Mouse (Mus musculus) liver, postnatal 0 days (tissue): Measurements from ENCODE around the gene Homer3. TPM values are rescaled to one million over a fixed set of nuclear protein-coding genes. Genes with fewer than 3 reads are reported as not detected.
A peak's percentile ranks its signal among the peaks of the same experiment; 100 is the strongest.

Experiments used
- ATAC-seq: fragments of 200-750 bp; cut with Nextera tagmentation; 2 replicates; pipeline ENCODE4 v1.8.0; 2017; ENCODE audit warnings: mild to moderate bottlenecking, moderate library complexity
- DNase-seq: peaks from one replicate; pipeline ENCODE4 v3.0.0-alpha.2; 2016
- H3K27ac ChIP-seq: fragments of 300-500 bp; sonication (generic); 2 replicates; pipeline ENCODE4 v1.5.1; 2014; ENCODE audit warnings: antibody characterized with exemption, moderate library complexity, mild to moderate bottlenecking, low read depth
- H3K27me3 ChIP-seq: fragments of 300-500 bp; sonication (generic); 2 replicates; pipeline ENCODE4 v1.6.1; 2014; ENCODE audit warnings: low read length, control low read depth, mixed read lengths; ENCODE audit not compliant: insufficient read depth
- H3K36me3 ChIP-seq: fragments of 300-500 bp; sonication (generic); replicated peaks from 2 replicates; pipeline ENCODE4 v1.6.1; 2014; ENCODE audit warnings: mild to moderate bottlenecking, control low read depth, low read length, moderate library complexity, mixed read lengths; ENCODE audit not compliant: insufficient read depth
- H3K4me1 ChIP-seq: fragments of 300-500 bp; sonication (generic); 2 replicates; pipeline ENCODE4 v1.6.1; 2014; ENCODE audit warnings: antibody characterized with exemption, mild to moderate bottlenecking, control low read depth; ENCODE audit not compliant: insufficient read depth
- H3K4me2 ChIP-seq: fragments of 300-500 bp; sonication (generic); 2 replicates; pipeline ENCODE4 v1.6.1; 2014; ENCODE audit warnings: low read depth, mild to moderate bottlenecking, low read length, moderate library complexity, mixed read lengths
- H3K4me3 ChIP-seq: fragments of 300-500 bp; sonication (generic); 2 replicates; pipeline ENCODE4 v1.5.1; 2014; ENCODE audit warnings: low read depth, low read length
- H3K9ac ChIP-seq: fragments of 300-500 bp; sonication (generic); replicated peaks from 2 replicates; pipeline ENCODE4 v1.6.1; 2014; ENCODE audit warnings: mild to moderate bottlenecking, moderate library complexity
- H3K9me3 ChIP-seq: fragments of 300-500 bp; sonication (generic); 2 replicates; pipeline ENCODE4 v1.6.1; 2016; ENCODE audit warnings: mild to moderate bottlenecking, control low read depth, low read length, mixed read lengths
- CTCF ChIP-seq: sonication (generic); IDR thresholded peaks from 2 replicates; pipeline ENCODE4 v1.5.1; 2016; ENCODE audit warnings: antibody characterized with exemption, low read depth
- EP300 ChIP-seq: IDR thresholded peaks from 2 replicates; pipeline ENCODE4 v1.6.1; 2016; ENCODE audit warnings: antibody characterized with exemption, low read depth, mild to moderate bottlenecking
- WGBS: fragments of 180-500 bp; shearing (Covaris S2); extraction: QIAGEN DNeasy Blood & Tissue Kit; methylation state at CpG from one replicate; pipeline ENCODE4 v1.1.7; 2014; ENCODE audit not compliant: insufficient replicate concordance; 5-methylcytosine and 5-hydroxymethylcytosine counted together
- polyA plus RNA-seq: library from polyadenylated mRNA; unstranded; fragments of >200 nt; fragmentation: Nextera tagmentation; extraction: Ambion mirVana; gene quantifications from 2 replicates; pipeline ENCODE4 v1.2.1, GENCODE M21; 2015

Homer3 gene
- polyA plus RNA-seq, 1 experiment from 2014 or later: 4.3 TPM

GRCm38 (mm10) chr8:70293988-70294405, 11.4 kb downstream of the Homer3 start:
- 61% methylated on average over 5 of the region's 5 CpGs for WGBS
- H3K4me2 ChIP-seq: no peak overlapping the region
- H3K27me3 ChIP-seq: no peaks in the 10 kb centered on the region
- no peak for DNase-seq
- H3K4me1 ChIP-seq: no peaks in the 10 kb centered on the region
- TF ChIP-seq EP300 (no peak), CTCF (no peak)
- H3K36me3 ChIP-seq: peaks cover 53% of the 10 kb centered on the region
- no peak for ATAC-seq
- no peak overlapping the region for H3K9ac ChIP-seq
- no peak overlapping the region for H3K27ac ChIP-seq
- no peak overlapping the region for H3K4me3 ChIP-seq
- H3K9me3 ChIP-seq: no peaks in the 10 kb centered on the region

GRCm38 (mm10) chr8:70300881-70301280, 18.3 kb downstream of the Homer3 start:
- H3K4me1 ChIP-seq: peaks cover 21% of the 10 kb centered on the region
- no peak for DNase-seq
- no peak overlapping the region for H3K9ac ChIP-seq
- WGBS: 47% methylated on average over 3 of the region's 3 CpGs
- peaks cover 38% of the 10 kb centered on the region for H3K36me3 ChIP-seq
- no peak for ATAC-seq
- H3K4me2 ChIP-seq: peak overlapping the region; percentile 9; the same call in 1 of the 2 replicates
- H3K4me3 ChIP-seq: no peak overlapping the region
- H3K9me3 ChIP-seq: no peaks in the 10 kb centered on the region
- H3K27ac ChIP-seq: no peak overlapping the region
- H3K27me3 ChIP-seq: no peaks in the 10 kb centered on the region
- TF ChIP-seq EP300: no peak
- no peak for TF ChIP-seq CTCF

- Histone ChIP-seq H3K27ac (peak within 1 kb of the TSS; percentile 68), H3K4me3 (peak within 1 kb of the TSS; percentile 85), H3K27me3 (no peaks in the 10 kb centered on the region), H3K9ac (peak within 1 kb of the TSS; percentile 84), H3K4me1 (peaks cover 21% of the 10 kb centered on the region), H3K9me3 (no peaks in the 10 kb centered on the region), H3K4me2 (peak within 1 kb of the TSS; percentile 90), H3K36me3 (peaks cover 37% of the 10 kb centered on the region)
- under 1% methylated on average over 40 of the region's 40 CpGs for WGBS
- ATAC-seq: peak; percentile 95
- TF ChIP-seq EP300: peak; percentile 64
- TF ChIP-seq CTCF: no peak
- DNase-seq: peak; percentile 94
Measured at GRCm38 (mm10) chr8:70302358-70302890, 19.8 kb downstream of the Homer3 start, which contains the start of the genes Ddx49 and Cope. Gene Ddx49 (minus strand): TSS chr8:70302489. Gene Cope (plus strand): TSS chr8:70302518.

GRCm38 (mm10) chr8:70302901-70303300, 20.3 kb downstream of the Homer3 start:
- WGBS: 2% methylated on average over 16 of the region's 16 CpGs
- ATAC-seq (no peak), DNase-seq (no peak)
- Histone ChIP-seq H3K9ac (peak overlapping the region; percentile 84), H3K4me3 (peak overlapping the region; percentile 85), H3K4me2 (peak overlapping the region; percentile 90), H3K27ac (peak overlapping the region; percentile 68), H3K4me1 (peaks cover 21% of the 10 kb centered on the region), H3K9me3 (no peaks in the 10 kb centered on the region), H3K27me3 (no peaks in the 10 kb centered on the region), H3K36me3 (peaks cover 37% of the 10 kb centered on the region)
- TF ChIP-seq EP300 (no peak), CTCF (no peak)

GRCm38 (mm10) chr8:70309311-70309710, 26.7 kb downstream of the Homer3 start:
- ATAC-seq (peak; percentile 53; the same call in 1 of the 2 replicates), DNase-seq (peak; percentile 60)
- no peak overlapping the region for H3K27ac ChIP-seq
- H3K4me3 ChIP-seq: no peak overlapping the region
- no peak overlapping the region for H3K4me2 ChIP-seq
- WGBS: 36% methylated on average over 2 of the region's 2 CpGs
- no peaks in the 10 kb centered on the region for H3K4me1 ChIP-seq
- no peak overlapping the region for H3K9ac ChIP-seq
- H3K9me3 ChIP-seq: no peaks in the 10 kb centered on the region
- peaks cover 70% of the 10 kb centered on the region for H3K36me3 ChIP-seq
- TF ChIP-seq EP300 (no peak), CTCF (peak; percentile 78)
- H3K27me3 ChIP-seq: no peaks in the 10 kb centered on the region

- no peak for ATAC-seq
- Histone ChIP-seq H3K36me3 (peaks cover 32% of the 10 kb centered on the region), H3K9ac (no peak overlapping the region), H3K9me3 (no peaks in the 10 kb centered on the region), H3K4me2 (no peak overlapping the region), H3K27me3 (peaks cover 29% of the 10 kb centered on the region), H3K4me3 (no peak overlapping the region), H3K4me1 (peaks cover 11% of the 10 kb centered on the region), H3K27ac (no peak overlapping the region)
- WGBS: 75% methylated on average over 2 of the region's 2 CpGs
- no peak for TF ChIP-seq CTCF
- no peak for TF ChIP-seq EP300
- DNase-seq: no peak
Measured at GRCm38 (mm10) chr8:70313399-70313798, 30.8 kb downstream of the Homer3 start.
